Mouse (Mus musculus) urinary bladder, adult 2 months (tissue): ENCODE results near the gene Slc39a2. TPM values are rescaled to one million over a fixed set of nuclear protein-coding genes. Genes with fewer than 3 reads are reported as not detected.

Experiments used
- DNase-seq: peaks from one replicate; pipeline ENCODE4 v3.0.0; 2022; ENCODE audit warnings: low spot score
- polyA plus RNA-seq: library from polyadenylated mRNA; depleted of rRNA; stranded (reverse); fragments of >200 nt; gene quantifications from 2 replicates; pipeline ENCODE4 v1.2.3, GENCODE M21; 2012; rRNA removed

Slc39a2 gene
- polyA plus RNA-seq, 1 experiment: 2.0 TPM

GRCm38 (mm10) chr14:51932092-51933020, 39.7 kb downstream of the Slc39a2 start:
- DNase-seq: no peak

- no peak for DNase-seq
Measured at GRCm38 (mm10) chr14:51939005-51939404, 46.3 kb downstream of the Slc39a2 start.

- DNase-seq: no peak
Measured at GRCm38 (mm10) chr14:51940944-51941560, 48.4 kb downstream of the Slc39a2 start.

- no peak for DNase-seq
Measured at GRCm38 (mm10) chr14:51941577-51941976, 48.9 kb downstream of the Slc39a2 start.

DNA sequence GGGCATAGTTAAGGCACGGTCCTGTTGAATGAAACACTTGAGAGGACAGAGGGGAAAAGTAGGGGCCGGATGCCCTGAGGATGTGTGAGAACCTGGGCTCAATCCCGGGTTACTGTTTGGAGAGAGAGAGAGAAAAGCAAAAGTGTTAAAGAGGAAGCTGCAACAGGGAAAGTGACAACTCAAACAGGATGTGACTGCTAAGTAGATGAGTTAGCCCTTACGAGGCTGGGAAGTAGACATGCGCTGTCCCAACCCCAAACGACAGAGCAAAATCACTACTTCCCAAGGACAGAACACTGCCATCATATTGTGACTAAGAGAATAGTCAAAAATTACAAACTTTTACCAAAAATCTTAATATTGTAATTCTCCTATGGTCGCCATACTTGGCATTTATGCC, 49.5 kb downstream of the Slc39a2 start:
- no peak for DNase-seq

- no peak for DNase-seq
Measured at GRCm38 (mm10) chr14:51943336-51943735, 50.6 kb downstream of the Slc39a2 start.

Other genes starting within 250 kb of the Slc39a2 start
- not detected in 2 replicates for gene Gm17079, start 197.4 kb upstream of the Slc39a2 start, polyA plus RNA-seq
- gene Gm5800, start 175.7 kb upstream of the Slc39a2 start, polyA plus RNA-seq: not detected in 2 replicates
- gene Ang4, start 119.3 kb upstream of the Slc39a2 start, polyA plus RNA-seq: 0.56 and 0.57 TPM in 2 replicates
- not detected in 2 replicates for gene AY358078, start 92.8 kb upstream of the Slc39a2 start, polyA plus RNA-seq
- gene Ear6, start 39.2 kb upstream of the Slc39a2 start, polyA plus RNA-seq: not detected in 2 replicates
- 35.8 and 40.5 TPM in 2 replicates for gene Mettl17, start 8.0 kb upstream of the Slc39a2 start, polyA plus RNA-seq
- gene Ndrg2, start 21.3 kb downstream of the Slc39a2 start, polyA plus RNA-seq: 393 and 417 TPM in 2 replicates
- 0.11 TPM in 1 of 2 replicates, not detected in the other for gene Tppp2, start 25.5 kb downstream of the Slc39a2 start, polyA plus RNA-seq
- 0.75 and 1.0 TPM in 2 replicates for gene Rnase13, start 29.9 kb downstream of the Slc39a2 start, polyA plus RNA-seq
- gene Arhgef40, start 91.8 kb downstream of the Slc39a2 start, polyA plus RNA-seq: 44.4 and 53.8 TPM in 2 replicates
- gene Tmem253, start 122.8 kb downstream of the Slc39a2 start, polyA plus RNA-seq: 1.1 and 1.5 TPM in 2 replicates
- 105 and 107 TPM in 2 replicates for gene Zfp219, start 127.8 kb downstream of the Slc39a2 start, polyA plus RNA-seq
- not detected in 2 replicates for gene Olfr221, start 149.6 kb downstream of the Slc39a2 start, polyA plus RNA-seq
- gene Hnrnpc, start 211.1 kb downstream of the Slc39a2 start, polyA plus RNA-seq: 203 and 214 TPM in 2 replicates
- gene Rpgrip1, start 217.8 kb downstream of the Slc39a2 start, polyA plus RNA-seq: 1.8 and 2.5 TPM in 2 replicates